Comparison of ENCODE assay signal across 24 mouse cellular contexts in genomic region chr19:40812778-40813177, GRCm38 (mm10). TPM values are rescaled to one million over a fixed set of nuclear protein-coding genes. Genes with fewer than 3 reads are reported as not detected.
DNase-seq lines count a peak whose midpoint lies in the region; ATAC-seq and TF ChIP-seq lines count a peak whose summit lies in the region.
"Had no signal": no experiment of that assay in that cellular context is flagged by ENCODE, and none has a peak within 500 bp of the region (broad histone marks: within the 10 kb centered on the region; RNA-seq: fewer than 3 reads in every experiment).

No protein-coding gene starts in this region.

- TF ChIP-seq EP300 in liver, embryonic 14.5 days (IDR thresholded peaks at IDR 0.05; ENCODE audit: low read depth): 0 out of 2 replicates have a peak, but pooled peaks have one; percentile 37

- peaks cover 21% of the 10 kb centered on the region for H3K4me1 ChIP-seq in heart, embryonic 12.5 days (replicated peaks)
- peaks cover 37 to 41% of the 10 kb centered on the region in 2 experiments for H3K4me1 ChIP-seq in liver, embryonic 14.5 days (replicated peaks; ENCODE audit: control insufficient read depth in 2 of 2, insufficient read depth in 2 of 2, low read length in 1 of 2)
- H3K4me1 ChIP-seq in hindbrain, embryonic 13.5 days (replicated peaks): no peaks in the 10 kb centered on the region
- H3K4me1 ChIP-seq: embryonic facial prominence, embryonic 10.5 days; forebrain, embryonic 15.5 days; hindbrain, embryonic 10.5 days; midbrain, embryonic 12.5 days; neural tube, embryonic 12.5 days had no signal

- H3K9me3 ChIP-seq in heart, embryonic 12.5 days (replicated peaks): no peaks in the 10 kb centered on the region
- H3K9me3 ChIP-seq in liver, embryonic 14.5 days (ENCODE audit: control insufficient read depth, low read length): no peaks in the 10 kb centered on the region
- H3K9me3 ChIP-seq in hindbrain, embryonic 13.5 days: no peaks in the 10 kb centered on the region
- H3K9me3 ChIP-seq: embryonic facial prominence, embryonic 10.5 days; forebrain, embryonic 15.5 days; heart, embryonic 15.5 days; hindbrain, embryonic 10.5 days; midbrain, embryonic 12.5 days; neural tube, embryonic 12.5 days had no signal

- 12% methylated on average over 3 of the region's 3 CpGs for WGBS in heart, embryonic 12.5 days
- WGBS in liver, embryonic 14.5 days (ENCODE audit: insufficient replicate concordance): 6% methylated on average over 3 of the region's 3 CpGs
- 91% methylated on average over 3 of the region's 3 CpGs for WGBS in hindbrain, embryonic 13.5 days

- H3K4me3 ChIP-seq in heart, embryonic 12.5 days: no peak overlapping the region
- H3K4me3 ChIP-seq in liver, embryonic 14.5 days (ENCODE audit: insufficient read depth in 1 of 2, low read depth in 2 of 2, low read length in 2 of 2): peak overlapping the region in 1 of 2 experiments; percentile 41; a peak in 2 of 4 replicates
- no peak overlapping the region for H3K4me3 ChIP-seq in hindbrain, embryonic 13.5 days
- H3K4me3 ChIP-seq: embryonic facial prominence, embryonic 10.5 days; forebrain, embryonic 15.5 days; heart, embryonic 15.5 days; hindbrain, embryonic 10.5 days; layer of hippocampus, adult 2 months; midbrain, embryonic 12.5 days; neural tube, embryonic 12.5 days had no signal

- no peak overlapping the region for H3K9ac ChIP-seq in heart, embryonic 12.5 days
- peak overlapping the region; percentile 89 for H3K9ac ChIP-seq in liver, embryonic 14.5 days (replicated peaks)
- H3K9ac ChIP-seq in hindbrain, embryonic 13.5 days: no peak overlapping the region
- H3K9ac ChIP-seq: forebrain, embryonic 15.5 days; heart, embryonic 15.5 days; midbrain, embryonic 12.5 days; neural tube, embryonic 12.5 days had no signal

- peak; percentile 4 for DNase-seq in heart, adult 11 months
- DNase-seq in spleen, adult 12 weeks (ENCODE audit: low spot score): peak; percentile 4
- no peak for DNase-seq in spleen, postnatal 14 days (ENCODE audit: low spot score in 2 of 2)
- DNase-seq in liver, embryonic 14.5 days (ENCODE audit: low read depth in 3 of 3, low spot score in 3 of 3): peak; percentile 53 to 67 (median 61)
- DNase-seq in left cerebral cortex, adult 9 months (ENCODE audit: low spot score in 2 of 2): no peak
- no peak for DNase-seq in retina, postnatal 1 day
- DNase-seq: adrenal gland, postnatal 36 days; cerebellum, adult 8-10 months; gastrocnemius, postnatal 14 days; kidney, adult 11 months; kidney, postnatal 14 days; lung, adult 2 months; lung, postnatal 36 days; right cerebral cortex, adult 18-20 months; thymus, postnatal 36 days had no signal

- ATAC-seq in heart, embryonic 12.5 days (ENCODE audit: insufficient number of reproducible peaks, low FRiP score): no peak
- ATAC-seq in liver, embryonic 14.5 days (ENCODE audit: insufficient read depth): peak; percentile 48
- no peak for ATAC-seq in hindbrain, embryonic 13.5 days (ENCODE audit: low FRiP score)
- ATAC-seq: forebrain, embryonic 15.5 days had no signal

- no peak overlapping the region for H3K27ac ChIP-seq in heart, embryonic 12.5 days (ENCODE audit: poor library complexity, severe bottlenecking)
- H3K27ac ChIP-seq in liver, embryonic 14.5 days: peak overlapping the region; percentile 100
- H3K27ac ChIP-seq in hindbrain, embryonic 13.5 days: no peak overlapping the region
- H3K27ac ChIP-seq: embryonic facial prominence, embryonic 10.5 days; forebrain, embryonic 15.5 days; heart, embryonic 15.5 days; hindbrain, embryonic 10.5 days; layer of hippocampus, adult 2 months; midbrain, embryonic 12.5 days; neural tube, embryonic 12.5 days had no signal

- H3K4me2 ChIP-seq in heart, embryonic 12.5 days: no peak overlapping the region
- H3K4me2 ChIP-seq in liver, embryonic 14.5 days (ENCODE audit: low read depth): peak overlapping the region; percentile 93
- H3K4me2 ChIP-seq in hindbrain, embryonic 13.5 days: no peak overlapping the region
- H3K4me2 ChIP-seq: forebrain, embryonic 15.5 days; midbrain, embryonic 12.5 days; neural tube, embryonic 12.5 days had no signal

- H3K36me3 ChIP-seq in heart, embryonic 12.5 days: no peaks in the 10 kb centered on the region
- no peaks in the 10 kb centered on the region for H3K36me3 ChIP-seq in liver, embryonic 14.5 days (replicated peaks; ENCODE audit: control insufficient read depth, insufficient read depth, low read depth)
- H3K36me3 ChIP-seq in hindbrain, embryonic 13.5 days: no peaks in the 10 kb centered on the region
- H3K36me3 ChIP-seq: embryonic facial prominence, embryonic 10.5 days; forebrain, embryonic 15.5 days; heart, embryonic 15.5 days; hindbrain, embryonic 10.5 days; midbrain, embryonic 12.5 days; neural tube, embryonic 12.5 days had no signal

- peaks cover 3% of the 10 kb centered on the region for H3K27me3 ChIP-seq in heart, embryonic 12.5 days (replicated peaks)
- H3K27me3 ChIP-seq in liver, embryonic 14.5 days (ENCODE audit: control insufficient read depth, insufficient read depth, low read length): no peaks in the 10 kb centered on the region
- H3K27me3 ChIP-seq in hindbrain, embryonic 13.5 days: no peaks in the 10 kb centered on the region
- H3K27me3 ChIP-seq: forebrain, embryonic 15.5 days; heart, embryonic 15.5 days; midbrain, embryonic 12.5 days; neural tube, embryonic 12.5 days had no signal

- no peak for TF ChIP-seq CTCF in liver, embryonic 14.5 days (IDR thresholded peaks at IDR 0.05; ENCODE audit: low read depth)

RNA-seq across cellular contexts. Expression of gene Ccnj, which starts 18.3 kb away (rescaled TPM):
- 11.0 and 13.3 TPM in 2 replicates for polyA plus RNA-seq in heart, embryonic 12.5 days (2016; fragmentation: Nextera tagmentation; extraction: Ambion mirVana)
- polyA plus RNA-seq in liver, embryonic 14.5 days (2012; rRNA removed): 2.9 and 3.2 TPM in 2 replicates
- 2.7 and 2.9 TPM in 2 replicates for polyA plus RNA-seq in liver, embryonic 14.5 days (2014; fragmentation: Nextera tagmentation; extraction: Ambion mirVana)
- 22.9 and 23.4 TPM in 2 replicates for polyA plus RNA-seq in hindbrain, embryonic 13.5 days (2015; fragmentation: Nextera tagmentation; extraction: Ambion mirVana)

Comparison
In these comparisons a context has a peak if more than half of its experiments do, and no peak if none do; other contexts are left out.
1. DNase-seq: peak in heart, adult 11 months (single experiment), spleen, adult 12 weeks (single experiment) and liver, embryonic 14.5 days (3 of 3); none in spleen, postnatal 14 days (0 of 2), left cerebral cortex, adult 9 months (0 of 2) and retina, postnatal 1 day (single experiment).